Mouse (Mus musculus) stomach, embryonic 14.5 days (tissue): Measurements from ENCODE around the gene Chek2. TPM values are rescaled to one million over a fixed set of nuclear protein-coding genes. Genes with fewer than 3 reads are reported as not detected.

Source experiments
- ATAC-seq: fragments of 200-750 bp; cut with Nextera tagmentation; 2 replicates; pipeline ENCODE4 v1.8.0; 2017; ENCODE audit warnings: low read depth, moderate TSS enrichment; ENCODE audit not compliant: insufficient number of reproducible peaks, insufficient read depth, low FRiP score
- H3K27ac ChIP-seq: fragments of 300-500 bp; sonication (generic); 2 replicates; pipeline ENCODE4 v1.5.1; 2014; ENCODE audit warnings: mild to moderate bottlenecking, low read length, moderate library complexity, mixed read lengths
- H3K27me3 ChIP-seq: fragments of 300-500 bp; sonication (generic); 2 replicates; pipeline ENCODE4 v1.6.1; 2014; ENCODE audit warnings: low read length, control low read depth, mixed read lengths; ENCODE audit not compliant: control insufficient read depth, insufficient read depth
- H3K36me3 ChIP-seq: fragments of 300-500 bp; sonication (generic); 2 replicates; pipeline ENCODE4 v1.6.1; 2014; ENCODE audit warnings: mild to moderate bottlenecking, control low read depth, low read length, moderate library complexity, mixed read lengths; ENCODE audit not compliant: control insufficient read depth, insufficient read depth
- H3K4me1 ChIP-seq: fragments of 300-500 bp; sonication (generic); 2 replicates; pipeline ENCODE4 v1.6.1; 2014; ENCODE audit warnings: low read length, control low read depth, mixed read lengths; ENCODE audit not compliant: control insufficient read depth, insufficient read depth
- H3K4me2 ChIP-seq: fragments of 300-500 bp; sonication (generic); replicated peaks from 2 replicates; pipeline ENCODE4 v1.6.1; 2014; ENCODE audit warnings: low read depth, low read length, control low read depth
- H3K4me3 ChIP-seq: fragments of 300-500 bp; sonication (generic); 2 replicates; pipeline ENCODE4 v1.5.1; 2014; ENCODE audit warnings: low read depth, low read length, control low read depth
- H3K9ac ChIP-seq: fragments of 300-500 bp; sonication (generic); replicated peaks from 2 replicates; pipeline ENCODE4 v1.6.1; 2014; ENCODE audit warnings: low read depth, mild to moderate bottlenecking, control low read depth, low read length, moderate library complexity, mixed read lengths
- H3K9me3 ChIP-seq: fragments of 300-500 bp; sonication (generic); 2 replicates; pipeline ENCODE4 v1.6.1; 2016; ENCODE audit warnings: low read depth, low read length, control low read depth; ENCODE audit not compliant: control insufficient read depth
- WGBS: fragments of 180-500 bp; shearing (Covaris S2); extraction: QIAGEN DNeasy Blood & Tissue Kit; methylation state at CpG from one replicate; pipeline ENCODE4 v1.1.7; 2014; 5-methylcytosine and 5-hydroxymethylcytosine counted together
- polyA plus RNA-seq: library from polyadenylated mRNA; unstranded; fragments of >200 nt; fragmentation: Nextera tagmentation; extraction: Ambion mirVana; gene quantifications from 2 replicates; pipeline ENCODE4 v1.2.1, GENCODE M21; 2014

The Chek2 gene
- polyA plus RNA-seq, 1 experiment from 2014 or later: 32.1 TPM

- H3K27me3 ChIP-seq: no peaks in the 10 kb centered on the region
- no peaks in the 10 kb centered on the region for H3K9me3 ChIP-seq
- no peaks in the 10 kb centered on the region for H3K4me1 ChIP-seq
- no peak overlapping the region for H3K9ac ChIP-seq
- H3K4me2 ChIP-seq: no peak overlapping the region
- H3K4me3 ChIP-seq: no peak overlapping the region
- no peak for ATAC-seq
- no peaks in the 10 kb centered on the region for H3K36me3 ChIP-seq
- H3K27ac ChIP-seq: no peak overlapping the region
- 19% methylated on average over 1 of the region's 1 CpGs for WGBS
Measured at GRCm38 (mm10) chr5:110923336-110923735, 83.6 kb downstream of the Chek2 start.

Other genes with a start within 250 kb of the Chek2 start
- gene Noc4l, start 186.6 kb upstream of the Chek2 start, polyA plus RNA-seq: 47.8 and 49.7 TPM in 2 replicates
- 19.4 and 26.1 TPM in 2 replicates for gene Ddx51, start 186.5 kb upstream of the Chek2 start, polyA plus RNA-seq
- 50.3 and 51.6 TPM in 2 replicates for gene Ep400, start 69.3 kb upstream of the Chek2 start, polyA plus RNA-seq
- 20.2 and 21.9 TPM in 2 replicates for gene Pus1, start 59.3 kb upstream of the Chek2 start, polyA plus RNA-seq
- 27.7 and 28.4 TPM in 2 replicates for gene Ulk1, start 29.9 kb upstream of the Chek2 start, polyA plus RNA-seq
- gene Hscb, start 202 bp upstream of the Chek2 start, polyA plus RNA-seq: 26.6 and 28.4 TPM in 2 replicates
- 16.9 and 17.8 TPM in 2 replicates for gene Ttc28, start 39.8 kb downstream of the Chek2 start, polyA plus RNA-seq